Mouse (Mus musculus): Measurements from ENCODE around the gene Larp7. TPM values are rescaled to one million over a fixed set of nuclear protein-coding genes. Genes with fewer than 3 reads are reported as not detected.
A peak's percentile ranks its signal among the peaks of the same experiment; 100 is the strongest.

Gene Larp7
- polyA plus RNA-seq, 1 experiment from 2014 or later: 41.2 TPM

GRCm38 (mm10) chr3:127511786-127512746, 41.1 kb downstream of the Larp7 start:
- ATAC-seq (ENCODE audit: low read depth): no peak
- DNase-seq: no peak
- Histone ChIP-seq H3K9me3 (replicated peaks) (no peaks in the 10 kb centered on the region), H3K9ac (no peak overlapping the region), H3K27me3 (no peaks in the 10 kb centered on the region), H3K36me3 (no peaks in the 10 kb centered on the region), H3K4me1 (replicated peaks) (no peaks in the 10 kb centered on the region), H3K4me2 (no peak overlapping the region), H3K27ac (no peak overlapping the region), H3K4me3 (replicated peaks) (no peak overlapping the region)
- WGBS (ENCODE audit: insufficient replicate concordance): 63% methylated on average over 12 of the region's 12 CpGs

- H3K27ac ChIP-seq: no peak overlapping the region
- no peak overlapping the region for H3K9ac ChIP-seq
- 64% methylated on average over 15 of the region's 15 CpGs for WGBS (ENCODE audit: insufficient replicate concordance)
- no peaks in the 10 kb centered on the region for H3K36me3 ChIP-seq
- no peaks in the 10 kb centered on the region for H3K9me3 ChIP-seq (replicated peaks)
- H3K4me3 ChIP-seq (replicated peaks): no peak overlapping the region
- H3K4me2 ChIP-seq: no peak overlapping the region
- DNase-seq: no peak
- H3K4me1 ChIP-seq (replicated peaks): no peaks in the 10 kb centered on the region
- peak; percentile 55; the same call in 1 of the 2 replicates for ATAC-seq (ENCODE audit: low read depth)
- H3K27me3 ChIP-seq: no peaks in the 10 kb centered on the region
Observed at GRCm38 (mm10) chr3:127507878-127508783, 45.0 kb downstream of the Larp7 start.

- 2% methylated on average over 53 of the region's 62 CpGs for WGBS (ENCODE audit: insufficient replicate concordance)
- Histone ChIP-seq H3K9me3 (replicated peaks) (no peaks in the 10 kb centered on the region), H3K27ac (no peak within 1 kb of the TSS), H3K4me3 (replicated peaks) (peak within 1 kb of the TSS; percentile 60), H3K4me2 (peak within 1 kb of the TSS; percentile 81), H3K27me3 (peaks cover 37% of the 10 kb centered on the region), H3K9ac (peak within 1 kb of the TSS; percentile 53), H3K4me1 (replicated peaks) (peaks cover 13% of the 10 kb centered on the region), H3K36me3 (no peaks in the 10 kb centered on the region)
- 0 out of 2 replicates have a peak, but pooled peaks have one; percentile 35 for ATAC-seq (ENCODE audit: low read depth)
- peak; percentile 9 for DNase-seq
Observed at GRCm38 (mm10) chr3:127498742-127499400, 54.3 kb downstream of the Larp7 start, which contains the start of gene Ank2. Gene Ank2, minus strand, starts transcription at chr3:127499350.

DNA sequence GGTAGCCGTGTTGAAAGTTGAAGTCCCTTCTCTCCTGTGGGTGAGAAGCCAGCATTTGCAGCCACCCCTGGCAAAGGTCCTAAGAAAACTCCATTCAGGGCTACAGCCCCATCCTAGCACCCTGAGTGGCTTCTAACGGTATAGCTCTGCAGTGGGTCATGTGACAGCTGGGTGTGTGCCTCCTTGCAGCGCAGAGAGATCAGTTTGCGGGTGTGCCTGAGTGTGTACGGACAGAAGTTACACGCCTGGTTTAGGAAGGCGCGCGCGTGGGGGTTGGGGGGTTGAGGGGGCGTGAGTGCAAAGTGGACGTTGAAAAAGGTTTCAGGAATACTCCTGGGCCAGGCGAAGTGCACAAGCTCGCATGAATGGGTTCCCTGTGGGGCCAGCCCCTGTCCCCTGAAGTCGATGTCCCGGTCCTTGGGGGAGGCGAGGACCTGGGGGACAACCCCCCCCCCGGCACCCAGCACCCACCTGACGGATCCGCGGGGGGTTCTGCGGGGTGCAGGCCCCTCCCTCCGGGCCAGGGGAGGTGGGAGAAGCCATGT, 54.9 kb downstream of the Larp7 start:
- no peaks in the 10 kb centered on the region for H3K9me3 ChIP-seq (replicated peaks)
- H3K27ac ChIP-seq: no peak overlapping the region
- peak overlapping the region; percentile 60 for H3K4me3 ChIP-seq (replicated peaks)
- H3K4me2 ChIP-seq: peak overlapping the region; percentile 81
- 2% methylated on average over 23 of the region's 23 CpGs for WGBS (ENCODE audit: insufficient replicate concordance)
- H3K9ac ChIP-seq: peak overlapping the region; percentile 53
- H3K27me3 ChIP-seq: peaks cover 37% of the 10 kb centered on the region
- DNase-seq (no peak), ATAC-seq (ENCODE audit: low read depth) (peak; percentile 79; the same call in 1 of the 2 replicates)
- H3K4me1 ChIP-seq (replicated peaks): peaks cover 13% of the 10 kb centered on the region
- no peaks in the 10 kb centered on the region for H3K36me3 ChIP-seq

GRCm38 (mm10) chr3:127492663-127493062, 60.5 kb downstream of the Larp7 start:
- ATAC-seq (ENCODE audit: low read depth) (no peak), DNase-seq (no peak)
- Histone ChIP-seq H3K4me3 (replicated peaks) (no peak overlapping the region), H3K27ac (no peak overlapping the region), H3K9ac (no peak overlapping the region), H3K27me3 (peaks cover 4% of the 10 kb centered on the region), H3K36me3 (no peaks in the 10 kb centered on the region), H3K4me2 (no peak overlapping the region), H3K9me3 (replicated peaks) (no peaks in the 10 kb centered on the region), H3K4me1 (replicated peaks) (no peaks in the 10 kb centered on the region)
- 65% methylated on average over 3 of the region's 3 CpGs for WGBS (ENCODE audit: insufficient replicate concordance)

DNA sequence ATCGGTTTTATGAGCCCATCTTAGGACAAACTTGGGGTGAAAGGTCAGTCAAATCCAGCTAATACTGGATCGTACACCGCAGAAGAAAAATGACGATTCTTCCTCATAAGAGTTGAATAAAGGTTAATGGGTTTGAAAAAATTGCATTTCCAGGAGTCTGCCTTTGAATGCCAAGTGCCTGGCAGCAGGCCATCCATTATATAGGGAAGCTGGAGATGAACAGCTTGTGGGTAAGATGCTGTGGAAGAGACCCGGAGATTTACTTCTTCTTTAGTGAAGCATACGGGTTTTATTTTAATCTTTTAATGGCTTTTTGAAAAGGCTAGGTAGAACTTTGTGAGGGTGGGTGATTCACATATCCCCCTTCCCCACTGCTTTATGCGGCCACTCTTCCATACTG, 65.8 kb downstream of the Larp7 start:
- no peaks in the 10 kb centered on the region for H3K36me3 ChIP-seq
- H3K27ac ChIP-seq: no peak overlapping the region
- 76% methylated on average over 7 of the region's 7 CpGs for WGBS (ENCODE audit: insufficient replicate concordance)
- H3K4me1 ChIP-seq (replicated peaks): no peaks in the 10 kb centered on the region
- no peaks in the 10 kb centered on the region for H3K9me3 ChIP-seq (replicated peaks)
- no peak overlapping the region for H3K4me2 ChIP-seq
- no peak overlapping the region for H3K4me3 ChIP-seq (replicated peaks)
- H3K9ac ChIP-seq: no peak overlapping the region
- H3K27me3 ChIP-seq: no peaks in the 10 kb centered on the region
- no peak for DNase-seq
- no peak for ATAC-seq (ENCODE audit: low read depth)

MicroRNAs encoded within 50 kb of the gene (microRNA counts, 519-probe panel; counts per million panel counts)
- microRNA mmu-miR-302a (114 counts per million), microRNA mmu-miR-302b (114 counts per million), microRNA mmu-miR-302c (114 counts per million), microRNA mmu-miR-302d (114 counts per million), microRNA mmu-miR-367 (4,432 counts per million, percentile 40 among the panel's probes with 10 or more counts)

Small RNAs within 50 kb of the gene (microRNA-seq; reads per million reads assigned to microRNA genes)
- gene Mir302a (137 reads per million, percentile 54 among the genes with 10 or more reads in this experiment), gene Mir302b (65.5 reads per million, percentile 47 among the genes with 10 or more reads in this experiment), gene Mir302c (8.2 reads per million, percentile 19 among the genes with 10 or more reads in this experiment), gene Mir302d (125 reads per million, percentile 53 among the genes with 10 or more reads in this experiment), gene Mir367 (not detected)

Other genes starting within 250 kb of the Larp7 start
- gene Ank2, start 54.0 kb downstream of the Larp7 start, polyA plus RNA-seq (2015; fragmentation: Nextera tagmentation; extraction: Ambion mirVana): 4.9 and 6.7 TPM in 2 replicates
- gene Zgrf1, start 140 bp upstream of the Larp7 start, polyA plus RNA-seq (2015; fragmentation: Nextera tagmentation; extraction: Ambion mirVana): 3.6 and 4.0 TPM in 2 replicates
- not detected in 2 replicates for gene Neurog2, start 79.8 kb upstream of the Larp7 start, polyA plus RNA-seq (2015; fragmentation: Nextera tagmentation; extraction: Ambion mirVana)
- gene Alpk1, start 227.2 kb upstream of the Larp7 start, polyA plus RNA-seq (2015; fragmentation: Nextera tagmentation; extraction: Ambion mirVana): 0.54 and 0.58 TPM in 2 replicates
- 14.2 and 15.6 TPM in 2 replicates for gene Tifa, start 236.5 kb upstream of the Larp7 start, polyA plus RNA-seq (2015; fragmentation: Nextera tagmentation; extraction: Ambion mirVana)

Data from liver, embryonic 13.5 days (tissue).